In genomic region chr3:27765929-27766328, GRCm38 (mm10) we compare ENCODE assay signal across 10 mouse cellular contexts. TPM values are rescaled to one million over a fixed set of nuclear protein-coding genes. Genes with fewer than 3 reads are reported as not detected.
DNase-seq lines count a peak whose midpoint lies in the region; ATAC-seq and TF ChIP-seq lines count a peak whose summit lies in the region.
"Had no signal": no experiment of that assay in that cellular context is flagged by ENCODE, and none has a peak within 500 bp of the region (broad histone marks: within the 10 kb centered on the region; RNA-seq: fewer than 3 reads in every experiment).

No protein-coding gene starts in this region.

- no peak for TF ChIP-seq CTCF in small intestine, adult 2 months (IDR thresholded peaks at IDR 0.05; ENCODE audit: extremely low read depth, insufficient read length, insufficient replicate concordance, low read depth, low read length)

- no peaks in the 10 kb centered on the region; the same call in 1 of the 2 replicates for H3K4me1 ChIP-seq in hindbrain, embryonic 13.5 days (replicated peaks)
- peaks cover 9% of the 10 kb centered on the region for H3K4me1 ChIP-seq in hindbrain, embryonic 12.5 days
- peaks cover 20% of the 10 kb centered on the region; the same call in 1 of the 2 replicates for H3K4me1 ChIP-seq in embryonic facial prominence, embryonic 15.5 days
- no peaks in the 10 kb centered on the region; the same call in 1 of the 2 replicates for H3K4me1 ChIP-seq in small intestine, adult 2 months (ENCODE audit: control insufficient read depth, insufficient read depth, insufficient read length, low read length)
- no peaks in the 10 kb centered on the region for H3K4me1 ChIP-seq in midbrain, embryonic 16.5 days (ENCODE audit: control insufficient read depth, insufficient read depth, low read length)

- H3K4me3 ChIP-seq in hindbrain, embryonic 13.5 days, result no peak overlapping the region
- no peak overlapping the region for H3K4me3 ChIP-seq in hindbrain, embryonic 12.5 days
- H3K4me3 ChIP-seq in embryonic facial prominence, embryonic 15.5 days (replicated peaks), result no peak overlapping the region
- no peak overlapping the region for H3K4me3 ChIP-seq in small intestine, adult 2 months (ENCODE audit: low read depth, low read length)
- no peak overlapping the region for H3K4me3 ChIP-seq in midbrain, embryonic 16.5 days (ENCODE audit: low read depth, low read length)

- ATAC-seq in hindbrain, embryonic 13.5 days (ENCODE audit: low FRiP score), result no peak
- no peak for ATAC-seq in hindbrain, embryonic 12.5 days (ENCODE audit: low FRiP score)
- ATAC-seq in embryonic facial prominence, embryonic 15.5 days (ENCODE audit: insufficient number of reproducible peaks, low FRiP score, low TSS enrichment, low read depth), result no peak
- ATAC-seq in midbrain, embryonic 16.5 days, result no peak
- ATAC-seq: Patski had no signal

- H3K4me2 ChIP-seq in hindbrain, embryonic 13.5 days, result no peak overlapping the region
- H3K4me2 ChIP-seq in hindbrain, embryonic 12.5 days (replicated peaks), result no peak overlapping the region
- H3K4me2 ChIP-seq in embryonic facial prominence, embryonic 15.5 days (replicated peaks), result no peak overlapping the region
- H3K4me2 ChIP-seq in midbrain, embryonic 16.5 days (ENCODE audit: low read length), result no peak overlapping the region

- intact Hi-C loops in left cerebral cortex, postnatal 25 days (cut with DNase I), result loop anchor here (5.0 kb wide), 2 partner anchors 174 to 264 kb away; no protein-coding TSS in a partner anchor

- H3K9ac ChIP-seq in hindbrain, embryonic 13.5 days, result no peak overlapping the region
- H3K9ac ChIP-seq in hindbrain, embryonic 12.5 days, result no peak overlapping the region
- H3K9ac ChIP-seq in embryonic facial prominence, embryonic 15.5 days, result no peak overlapping the region
- no peak overlapping the region for H3K9ac ChIP-seq in midbrain, embryonic 16.5 days (ENCODE audit: low read depth, low read length)

- peak overlapping the region; percentile 32; the same call in 1 of the 2 replicates for H3K27ac ChIP-seq in hindbrain, embryonic 13.5 days
- H3K27ac ChIP-seq in hindbrain, embryonic 12.5 days, result no peak overlapping the region
- H3K27ac ChIP-seq in embryonic facial prominence, embryonic 15.5 days (replicated peaks), result peak overlapping the region; percentile 81
- H3K27ac ChIP-seq in small intestine, adult 2 months (ENCODE audit: insufficient read depth, low read depth, low read length), result 0 out of 2 replicates have a peak overlapping the region, but pooled peaks have one; percentile 11
- H3K27ac ChIP-seq in midbrain, embryonic 16.5 days (ENCODE audit: low read length), result no peak overlapping the region
- H3K27ac ChIP-seq: kidney, postnatal 0 days had no signal

- H3K27me3 ChIP-seq in hindbrain, embryonic 13.5 days, result no peaks in the 10 kb centered on the region
- no peaks in the 10 kb centered on the region for H3K27me3 ChIP-seq in hindbrain, embryonic 12.5 days
- no peaks in the 10 kb centered on the region for H3K27me3 ChIP-seq in embryonic facial prominence, embryonic 15.5 days
- no peaks in the 10 kb centered on the region for H3K27me3 ChIP-seq in small intestine, adult 2 months (ENCODE audit: control insufficient read depth, insufficient read depth, low read length)
- H3K27me3 ChIP-seq in midbrain, embryonic 16.5 days (ENCODE audit: control insufficient read depth, insufficient read depth, low read depth, low read length), result no peaks in the 10 kb centered on the region
- H3K27me3 ChIP-seq: Patski had no signal

- no peaks in the 10 kb centered on the region for H3K9me3 ChIP-seq in hindbrain, embryonic 13.5 days
- no peaks in the 10 kb centered on the region for H3K9me3 ChIP-seq in hindbrain, embryonic 12.5 days (replicated peaks)
- no peaks in the 10 kb centered on the region for H3K9me3 ChIP-seq in embryonic facial prominence, embryonic 15.5 days (replicated peaks)
- no peaks in the 10 kb centered on the region for H3K9me3 ChIP-seq in midbrain, embryonic 16.5 days (replicated peaks; ENCODE audit: control insufficient read depth, low read length, poor library complexity, severe bottlenecking)

- H3K36me3 ChIP-seq in hindbrain, embryonic 13.5 days, result no peaks in the 10 kb centered on the region
- no peaks in the 10 kb centered on the region for H3K36me3 ChIP-seq in hindbrain, embryonic 12.5 days
- H3K36me3 ChIP-seq in embryonic facial prominence, embryonic 15.5 days, result no peaks in the 10 kb centered on the region
- H3K36me3 ChIP-seq in small intestine, adult 2 months (ENCODE audit: control insufficient read depth, insufficient read depth, low read length), result no peaks in the 10 kb centered on the region
- H3K36me3 ChIP-seq in midbrain, embryonic 16.5 days (ENCODE audit: control insufficient read depth, insufficient read depth, low read length), result no peaks in the 10 kb centered on the region

- peak; percentile 46 for DNase-seq in MN1 (ENCODE audit: low spot score)
- DNase-seq in left cerebral cortex, postnatal 25 days (ENCODE audit: low spot score in 2 of 2), result peak; percentile 20 to 83
- DNase-seq in cerebellum, postnatal 36 days, result no peak

- no peak for TF ChIP-seq POLR2A in small intestine, adult 2 months (IDR thresholded peaks at IDR 0.05; ENCODE audit: low read depth, low read length)

- WGBS in hindbrain, embryonic 13.5 days, result 78% methylated on average over 7 of the region's 7 CpGs
- WGBS in hindbrain, embryonic 12.5 days, result 74% methylated on average over 7 of the region's 7 CpGs
- 36% methylated on average over 7 of the region's 7 CpGs for WGBS in embryonic facial prominence, embryonic 15.5 days
- 71% methylated on average over 7 of the region's 7 CpGs for WGBS in small intestine, adult 2 months
- WGBS in midbrain, embryonic 16.5 days, result 80% methylated on average over 7 of the region's 7 CpGs

RNA-seq across cellular contexts. Expression of gene Fndc3b, which starts 54.8 kb away (rescaled TPM):
- 9.5 and 10.9 TPM in 2 replicates for polyA plus RNA-seq in hindbrain, embryonic 13.5 days (2015; fragmentation: Nextera tagmentation; extraction: Ambion mirVana)
- polyA plus RNA-seq in hindbrain, embryonic 12.5 days (2016; fragmentation: Nextera tagmentation; extraction: Ambion mirVana), result 22.4 and 22.7 TPM in 2 replicates
- polyA plus RNA-seq in embryonic facial prominence, embryonic 15.5 days (2015; fragmentation: Nextera tagmentation; extraction: Ambion mirVana), result 31.8 and 33.9 TPM in 2 replicates
- 10 to 100 TPM; 26.5 to 30.0 TPM for total RNA-seq in left cerebral cortex, postnatal 25 days (2021)
- 5.8 and 6.2 TPM in 2 replicates for polyA plus RNA-seq in small intestine, adult 2 months (2012; rRNA removed)
- 8.2 and 8.8 TPM in 2 replicates for polyA plus RNA-seq in midbrain, embryonic 16.5 days (2015; fragmentation: Nextera tagmentation; extraction: Ambion mirVana)

Comparison
In these comparisons a context has a peak if more than half of its experiments do, and no peak if none do; other contexts are left out.
1. H3K27ac ChIP-seq: peak in hindbrain, embryonic 13.5 days (single experiment), embryonic facial prominence, embryonic 15.5 days (single experiment) and small intestine, adult 2 months (single experiment); none in hindbrain, embryonic 12.5 days (single experiment) and midbrain, embryonic 16.5 days (single experiment).
2. DNase-seq: peak in MN1 (single experiment) and left cerebral cortex, postnatal 25 days (2 of 2); none in cerebellum, postnatal 36 days (0 of 2).